Mouse (Mus musculus) stomach, postnatal 0 days (tissue): Measurements from ENCODE around the gene Kmt5b.

Source experiments
- CTCF ChIP-seq: IDR thresholded peaks from 2 replicates; pipeline ENCODE4 v1.5.1; 2016; ENCODE audit warnings: antibody characterized with exemption, low read depth, mild to moderate bottlenecking, moderate library complexity
- EP300 ChIP-seq: optimal IDR thresholded peaks from 2 replicates; pipeline ENCODE3; 2016; ENCODE audit warnings: antibody characterized with exemption

GRCm38 (mm10) chr19:3753240-3753633 is 14.0 kb upstream of the Kmt5b start:
- TF ChIP-seq CTCF, result no peak
- no peak for TF ChIP-seq EP300
